Mouse (Mus musculus) WW6 (cell line): Measurements from ENCODE around the gene H2afb3.
"Not testable (repeated sequence)": the region's sequence is repeated elsewhere in the genome, so short reads cannot be mapped to it uniquely, and the experiment has no call there.

Experiments
- DNase-seq: peaks from one replicate; pipeline ENCODE4 v3.0.0-alpha.2; 2013; ENCODE audit warnings: low read depth, low spot score

H2afb3 gene

DNA sequence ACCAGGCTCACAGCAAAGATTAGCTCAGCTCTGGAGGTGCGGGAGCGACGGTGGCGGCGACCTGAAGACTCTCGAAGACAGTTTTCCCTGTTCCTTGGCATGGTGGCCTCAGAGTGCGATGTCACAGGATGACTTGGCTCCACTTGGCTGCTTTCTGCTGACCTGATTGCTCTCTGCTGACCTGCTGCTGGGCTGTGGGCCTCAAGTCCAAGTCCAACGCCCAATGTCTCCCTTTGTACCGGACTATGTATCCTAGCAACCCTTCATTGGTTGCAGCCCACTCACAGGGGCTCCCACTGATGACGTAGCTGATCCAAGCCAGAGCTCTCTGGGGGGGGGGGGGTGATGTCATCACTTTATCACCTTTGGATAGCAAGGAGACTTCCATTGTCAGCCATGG, at the start of gene H2afb3:
TSS of gene H2afb3 (minus strand) at position 101 of the 400 bp plus-strand sequence.
- not testable (repeated sequence) for DNase-seq

DNA sequence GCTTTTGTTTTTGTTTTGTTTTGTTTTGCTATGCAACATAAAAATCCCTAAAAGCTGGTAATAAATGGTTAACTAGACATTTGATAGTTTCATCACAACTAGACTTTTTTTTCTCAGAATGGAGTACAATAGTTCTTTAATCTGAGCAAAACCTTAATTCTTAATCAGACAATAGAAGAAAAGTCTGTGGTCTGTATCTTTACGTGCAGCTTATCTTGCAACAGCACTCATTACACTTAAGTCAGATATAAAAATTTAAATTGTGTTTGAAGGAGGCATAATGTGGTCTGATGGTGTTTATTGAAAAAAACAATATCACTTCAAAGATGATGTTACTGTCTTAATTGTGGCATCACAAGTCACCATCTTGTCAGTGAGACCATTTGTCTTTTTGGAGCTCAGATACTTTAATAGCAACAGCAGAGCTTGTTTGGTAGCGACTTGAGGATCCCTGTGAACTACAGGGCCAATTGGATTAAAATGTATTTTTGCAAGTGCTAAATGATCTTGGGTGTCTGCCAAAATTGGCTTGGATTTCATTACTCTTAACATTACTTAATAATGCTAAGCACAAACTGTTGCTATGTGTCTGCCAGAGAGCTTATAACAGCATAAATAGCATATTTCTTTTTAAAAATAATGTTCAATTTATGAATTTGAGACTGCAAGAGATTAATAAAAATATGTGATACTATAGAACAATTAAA, 11.3 kb downstream of the H2afb3 start:
- no peak for DNase-seq

- DNase-seq, result no peak
These were observed 19.8 kb downstream of the H2afb3 start for GRCm38 (mm10) chrX:120292832-120293750.

DNA sequence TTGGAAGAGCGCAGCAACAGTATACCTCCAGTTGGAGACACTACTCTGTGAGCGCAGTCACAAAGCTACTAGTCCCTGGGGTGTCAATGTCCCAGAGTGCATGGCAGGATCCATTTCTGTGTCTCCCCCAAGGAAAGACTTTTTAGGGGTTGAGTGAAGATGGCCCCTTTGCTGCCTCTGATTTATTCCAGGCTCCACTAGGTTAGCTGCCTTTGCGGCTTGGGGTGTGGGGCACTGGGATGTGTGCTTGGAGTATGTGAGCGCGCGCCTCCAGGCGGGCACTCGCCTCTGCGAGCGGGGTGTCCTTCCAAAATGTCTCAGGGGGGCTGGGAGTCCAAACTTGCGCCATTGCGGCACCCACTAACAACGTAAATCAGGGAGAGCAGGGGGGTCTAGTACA, 21.2 kb downstream of the H2afb3 start:
- no peak for DNase-seq

DNA sequence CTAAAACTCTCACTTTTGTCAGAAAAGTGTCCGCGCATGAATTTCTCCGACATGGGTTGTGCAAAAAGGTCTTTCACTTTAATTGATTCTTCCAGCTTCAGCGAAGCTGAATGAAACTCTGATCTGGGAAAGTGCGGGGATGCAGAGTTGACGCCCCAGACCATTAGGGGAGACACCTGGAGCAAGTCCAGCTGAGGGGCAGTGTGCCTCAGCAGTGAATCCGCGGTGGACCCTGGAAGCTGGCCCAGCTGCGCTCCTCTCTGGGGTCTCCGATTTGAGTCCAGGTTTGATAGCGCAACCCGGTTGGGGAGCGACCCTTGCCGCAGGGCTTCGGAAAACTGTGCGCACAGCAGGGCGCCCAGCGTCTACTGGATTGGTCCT, 22.0 kb downstream of the H2afb3 start:
- no peak for DNase-seq

- DNase-seq, result no peak
These were observed 22.6 kb downstream of the H2afb3 start, which contains the start of gene Pcdh11x for GRCm38 (mm10) chrX:120290011-120290899. TSS of gene Pcdh11x (plus strand) at chrX:120290259.

- DNase-seq, result no peak
These were observed 25.4 kb downstream of the H2afb3 start for GRCm38 (mm10) chrX:120287502-120287901.

DNA sequence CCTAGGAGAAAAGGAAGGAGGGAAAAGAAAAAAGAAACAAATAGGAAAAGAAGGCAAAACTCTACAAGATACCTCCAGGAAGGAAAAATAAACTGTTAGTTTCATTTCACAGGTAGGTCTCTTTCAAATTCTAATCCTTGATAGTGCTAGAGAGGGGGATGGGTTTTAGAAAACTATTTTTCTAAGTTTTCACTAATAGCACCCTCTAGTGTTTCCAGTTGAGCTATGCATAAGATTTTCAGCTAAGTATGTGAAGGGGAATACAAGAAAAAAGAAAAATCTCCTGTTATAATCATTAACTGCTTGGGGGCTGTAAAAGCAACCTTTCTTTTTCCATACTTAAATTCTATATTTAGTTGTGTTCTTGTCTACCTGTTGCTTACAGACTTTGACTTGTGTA, 27.4 kb downstream of the H2afb3 start:
- no peak for DNase-seq
